Mouse (Mus musculus) MEL (cell line): ENCODE data around the gene Arid3c.

Source experiments
- BHLHE40 ChIP-seq: IDR thresholded peaks from 2 replicates; pipeline ENCODE4 v1.6.1; 2012; ENCODE audit warnings: low read depth, mild to moderate bottlenecking, inconsistent platforms, low read length, improper control_type of control experiment, borderline replicate concordance
- CTCF ChIP-seq, 3 experiments: IDR thresholded peaks in 2 of 3; conservative IDR thresholded peaks in 1 of 3; 2 replicates each; pipeline ENCODE4 v1.5.1; 2011 to 2012; ENCODE audit warnings: low read length in 3 of 3, low read depth in 2 of 3, mild to moderate bottlenecking in 2 of 3, improper control_type of control experiment in 1 of 3, inconsistent platforms in 1 of 3, mixed read lengths in 1 of 3, moderate library complexity in 1 of 3; ENCODE audit not compliant: control insufficient read depth in 1 of 3, insufficient read depth in 1 of 3, poor library complexity in 1 of 3, severe bottlenecking in 1 of 3
- GABPA ChIP-seq: IDR thresholded peaks from 2 replicates; pipeline ENCODE4 v1.6.1; 2012; ENCODE audit warnings: low read depth, mild to moderate bottlenecking, inconsistent platforms, low read length, improper control_type of control experiment, moderate library complexity

DNA sequence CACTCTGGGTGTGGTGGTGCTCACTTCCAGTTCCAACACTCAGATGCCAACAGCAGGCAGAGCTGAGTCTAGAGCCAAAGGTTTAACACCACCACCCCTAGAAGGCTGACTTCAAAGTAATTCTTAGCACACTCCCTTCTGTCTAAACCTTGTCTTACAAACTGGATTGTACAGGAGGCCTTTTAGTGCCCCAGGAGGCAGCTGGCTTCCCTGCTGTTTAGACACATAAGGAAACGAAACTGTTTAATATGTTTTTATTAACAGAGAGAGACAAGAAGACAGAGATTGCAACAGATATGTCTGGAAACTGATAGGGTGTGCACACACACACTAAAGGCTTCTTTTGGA is 7.3 kb upstream of the Arid3c start:
- no peak for TF ChIP-seq BHLHE40
- TF ChIP-seq CTCF (IDR thresholded peaks at IDR 0.05 in 2 of 3, conservative IDR thresholded peaks at IDR 0.05 in 1 of 3; ENCODE audit: control insufficient read depth in 1 of 3, insufficient read depth in 1 of 3, low read depth in 2 of 3, low read length in 3 of 3, poor library complexity in 1 of 3, severe bottlenecking in 1 of 3), result no peak
- TF ChIP-seq GABPA, result no peak
